Mouse (Mus musculus) hindbrain, embryonic 13.5 days (tissue): Measurements from ENCODE around the gene Cfap44. TPM values are rescaled to one million over a fixed set of nuclear protein-coding genes. Genes with fewer than 3 reads are reported as not detected.
"Not testable (repeated sequence)": the region's sequence is repeated elsewhere in the genome, so short reads cannot be mapped to it uniquely, and the experiment has no call there.

ENCODE experiments used
- ATAC-seq: fragments of 200-750 bp; cut with Nextera tagmentation; 2 replicates; pipeline ENCODE4 v1.8.0; 2017; ENCODE audit warnings: moderate TSS enrichment; ENCODE audit not compliant: low FRiP score
- H3K27ac ChIP-seq: fragments of 300-500 bp; sonication (generic); 2 replicates; pipeline ENCODE4 v1.5.1; 2015; ENCODE audit warnings: inconsistent platforms, mild to moderate bottlenecking, moderate library complexity
- H3K27me3 ChIP-seq: fragments of 300-500 bp; sonication (generic); 2 replicates; pipeline ENCODE4 v1.6.1; 2015; ENCODE audit warnings: mild to moderate bottlenecking, inconsistent platforms
- H3K36me3 ChIP-seq: fragments of 300-500 bp; sonication (generic); 2 replicates; pipeline ENCODE4 v1.6.1; 2015; ENCODE audit warnings: mild to moderate bottlenecking, inconsistent platforms
- H3K4me1 ChIP-seq: fragments of 300-500 bp; sonication (generic); replicated peaks from 2 replicates; pipeline ENCODE4 v1.6.1; 2015; ENCODE audit warnings: inconsistent platforms
- H3K4me2 ChIP-seq: fragments of 300-500 bp; sonication (generic); 2 replicates; pipeline ENCODE4 v1.6.1; 2015; ENCODE audit warnings: inconsistent platforms, mild to moderate bottlenecking, moderate library complexity
- H3K4me3 ChIP-seq: fragments of 300-500 bp; sonication (generic); 2 replicates; pipeline ENCODE4 v1.5.1; 2015; ENCODE audit warnings: mild to moderate bottlenecking, inconsistent platforms
- H3K9ac ChIP-seq: fragments of 300-500 bp; sonication (generic); 2 replicates; pipeline ENCODE4 v1.6.1; 2015; ENCODE audit warnings: mild to moderate bottlenecking, inconsistent platforms
- H3K9me3 ChIP-seq: fragments of 300-500 bp; sonication (generic); 2 replicates; pipeline ENCODE4 v1.6.1; 2016; ENCODE audit warnings: inconsistent platforms
- WGBS: fragments of 180-500 bp; shearing (Covaris S2); methylation state at CpG from one replicate; pipeline ENCODE4 v1.1.7; 2015; 5-methylcytosine and 5-hydroxymethylcytosine counted together
- polyA plus RNA-seq: library from polyadenylated mRNA; unstranded; fragments of >200 nt; fragmentation: Nextera tagmentation; extraction: Ambion mirVana; gene quantifications from 2 replicates; pipeline ENCODE4 v1.2.1, GENCODE M21; 2015

The Cfap44 gene
- polyA plus RNA-seq, 1 experiment from 2014 or later = 8.5 TPM

DNA sequence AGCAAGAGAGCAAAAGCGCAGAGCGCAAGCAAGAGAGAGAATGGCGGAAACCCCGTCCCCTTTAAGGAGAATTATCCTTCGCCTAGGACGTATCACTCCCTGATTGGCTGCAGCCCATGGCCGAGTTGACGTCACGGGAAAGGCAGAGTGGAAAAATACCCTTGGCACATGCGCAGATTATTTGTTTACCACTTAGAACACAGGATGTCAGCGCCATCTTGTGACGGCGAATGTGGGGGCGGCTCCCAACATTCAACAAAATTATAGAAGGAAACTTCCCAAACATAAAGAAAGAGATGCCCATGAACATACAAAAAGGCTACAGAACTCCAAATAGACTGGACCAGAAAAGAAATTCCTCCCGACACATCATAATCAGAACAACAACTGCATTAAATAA is 47.3 kb downstream of the Cfap44 start:
- not testable (repeated sequence) for H3K4me2 ChIP-seq, H3K36me3 ChIP-seq, H3K9me3 ChIP-seq, H3K9ac ChIP-seq, H3K4me3 ChIP-seq, ATAC-seq, H3K27ac ChIP-seq, H3K4me1 ChIP-seq, H3K27me3 ChIP-seq
- 93% methylated on average over 15 of the region's 15 CpGs for WGBS

GRCm38 (mm10) chr16:44457858-44458257 is 63.3 kb downstream of the Cfap44 start:
- Histone ChIP-seq H3K4me1 (no peaks in the 10 kb centered on the region), H3K27me3 (no peaks in the 10 kb centered on the region), H3K27ac (no peak overlapping the region), H3K4me2 (no peak overlapping the region), H3K9me3 (no peaks in the 10 kb centered on the region), H3K36me3 (no peaks in the 10 kb centered on the region), H3K9ac (no peak overlapping the region), H3K4me3 (no peak overlapping the region)
- 90% methylated on average over 2 of the region's 2 CpGs for WGBS
- ATAC-seq = no peak

DNA sequence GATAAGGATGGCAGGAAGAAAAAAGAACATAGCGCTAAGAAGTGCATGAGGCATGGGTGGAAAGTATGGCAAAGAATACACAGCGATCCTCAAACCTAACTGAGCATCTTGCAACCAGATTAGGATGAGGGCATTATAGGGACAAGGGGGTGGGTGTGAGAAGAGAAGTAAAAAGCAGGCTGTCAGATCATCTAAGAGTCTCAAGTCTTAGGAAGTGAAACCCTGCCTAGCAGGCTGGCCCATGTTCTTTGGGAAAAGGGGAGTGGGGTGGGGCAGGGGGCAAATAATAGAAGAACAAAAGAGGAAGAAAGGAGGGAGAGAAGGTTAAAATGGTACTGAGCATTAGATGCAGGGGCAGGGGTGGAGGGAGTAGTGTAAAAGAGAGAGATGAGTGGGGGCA is 64.2 kb downstream of the Cfap44 start:
- H3K4me2 ChIP-seq = no peak overlapping the region

GRCm38 (mm10) chr16:44460922-44461321 is 66.3 kb downstream of the Cfap44 start:
- ATAC-seq = no peak

More for the DNA sequence above, 64.2 kb downstream of the Cfap44 start:
- H3K36me3 ChIP-seq = no peaks in the 10 kb centered on the region
- WGBS = 89% methylated on average over 2 of the region's 2 CpGs
- H3K4me3 ChIP-seq = no peak overlapping the region
- H3K27me3 ChIP-seq = no peaks in the 10 kb centered on the region
- no peak overlapping the region for H3K9ac ChIP-seq
- no peak overlapping the region for H3K27ac ChIP-seq
- H3K9me3 ChIP-seq = no peaks in the 10 kb centered on the region
- H3K4me1 ChIP-seq = no peaks in the 10 kb centered on the region
- ATAC-seq = no peak

GRCm38 (mm10) chr16:44475281-44475680 is 80.7 kb downstream of the Cfap44 start:
- H3K4me1 ChIP-seq = no peaks in the 10 kb centered on the region
- H3K9me3 ChIP-seq = no peaks in the 10 kb centered on the region
- H3K27ac ChIP-seq = no peak overlapping the region
- H3K27me3 ChIP-seq = no peaks in the 10 kb centered on the region
- 91% methylated on average over 14 of the region's 14 CpGs for WGBS
- H3K4me3 ChIP-seq = no peak overlapping the region
- no peaks in the 10 kb centered on the region for H3K36me3 ChIP-seq
- ATAC-seq = no peak
- H3K9ac ChIP-seq = no peak overlapping the region
- no peak overlapping the region for H3K4me2 ChIP-seq

More at GRCm38 (mm10) chr16:44460922-44461321, 66.3 kb downstream of the Cfap44 start:
- Histone ChIP-seq H3K27ac (no peak overlapping the region), H3K4me2 (no peak overlapping the region), H3K9me3 (no peaks in the 10 kb centered on the region), H3K9ac (no peak overlapping the region), H3K27me3 (no peaks in the 10 kb centered on the region), H3K4me1 (no peaks in the 10 kb centered on the region), H3K36me3 (no peaks in the 10 kb centered on the region), H3K4me3 (no peak overlapping the region)
- WGBS = 81% methylated on average over 5 of the region's 5 CpGs

DNA sequence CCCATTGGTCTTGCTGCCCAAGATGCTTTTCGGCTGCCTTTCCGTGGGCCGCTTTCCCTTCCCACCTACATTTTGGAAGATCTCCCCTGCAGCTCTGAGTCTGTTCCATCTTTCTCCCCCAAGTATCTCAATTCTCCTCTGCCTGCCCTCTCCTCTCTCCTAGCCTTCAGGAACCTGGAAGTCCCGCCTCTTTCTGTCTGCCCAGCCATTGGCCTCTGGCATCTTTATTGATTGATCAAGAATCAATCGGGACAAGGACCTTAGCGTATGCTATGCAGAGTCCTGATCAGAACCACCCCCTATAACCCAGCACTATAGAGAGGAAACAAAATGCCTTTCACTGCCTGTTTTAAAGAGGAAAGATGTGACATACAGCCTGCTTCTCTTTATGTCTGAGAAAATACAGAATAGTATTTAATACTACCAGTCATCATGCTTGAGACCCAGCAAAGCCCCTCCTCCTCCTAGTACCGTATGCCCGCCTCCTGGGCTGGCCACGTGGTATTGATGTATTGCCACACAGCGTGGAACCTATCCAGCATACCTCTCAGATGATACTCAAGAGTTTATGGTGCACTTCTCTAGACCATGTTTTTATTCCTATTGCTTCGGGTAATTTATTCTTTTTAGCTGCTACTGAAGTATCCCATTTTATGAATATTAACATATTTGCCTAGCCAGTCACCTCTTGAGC is 81.2 kb downstream of the Cfap44 start:
- 89% methylated on average over 11 of the region's 11 CpGs for WGBS
- no peak for ATAC-seq

DNA sequence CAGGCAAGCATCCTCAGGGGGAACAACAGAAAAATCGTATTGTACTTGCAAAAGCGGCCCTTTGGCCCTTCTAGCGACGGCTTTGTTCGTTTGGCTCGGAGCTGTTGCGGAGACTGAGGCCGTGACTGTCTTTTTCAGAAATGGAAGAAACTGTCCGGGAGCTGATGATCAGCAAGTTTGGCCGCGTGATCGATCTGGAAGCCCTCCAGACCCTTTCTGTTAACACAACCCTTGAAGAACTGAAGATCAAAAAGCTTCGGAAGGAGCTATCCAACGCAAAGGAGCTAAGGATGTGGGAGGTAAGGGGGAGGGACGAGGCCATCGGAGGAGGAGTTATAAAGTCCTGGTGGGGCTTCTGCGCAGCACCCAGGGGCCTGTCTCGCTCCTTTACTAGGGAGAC is 84.2 kb downstream of the Cfap44 start:
- no peak overlapping the region for H3K27ac ChIP-seq
- peak overlapping the region; percentile 13; the same call in 1 of the 2 replicates for H3K4me2 ChIP-seq
- 48% methylated on average over 18 of the region's 18 CpGs for WGBS
- no peaks in the 10 kb centered on the region for H3K36me3 ChIP-seq
- no peak for ATAC-seq
- H3K27me3 ChIP-seq = no peaks in the 10 kb centered on the region
- peaks cover 11% of the 10 kb centered on the region for H3K4me1 ChIP-seq
- no peaks in the 10 kb centered on the region for H3K9me3 ChIP-seq
- no peak overlapping the region for H3K9ac ChIP-seq
- no peak overlapping the region for H3K4me3 ChIP-seq

More for the DNA sequence above, 81.2 kb downstream of the Cfap44 start:
- Histone ChIP-seq H3K9me3 (no peaks in the 10 kb centered on the region), H3K27me3 (no peaks in the 10 kb centered on the region), H3K4me1 (no peaks in the 10 kb centered on the region), H3K4me3 (no peak overlapping the region), H3K4me2 (no peak overlapping the region), H3K27ac (no peak overlapping the region), H3K36me3 (no peaks in the 10 kb centered on the region), H3K9ac (no peak overlapping the region)

GRCm38 (mm10) chr16:44479852-44480251 is 85.3 kb downstream of the Cfap44 start:
- Histone ChIP-seq H3K9ac (no peak overlapping the region), H3K27ac (no peak overlapping the region), H3K9me3 (no peaks in the 10 kb centered on the region), H3K4me2 (no peak overlapping the region), H3K4me3 (no peak overlapping the region), H3K27me3 (no peaks in the 10 kb centered on the region), H3K36me3 (no peaks in the 10 kb centered on the region), H3K4me1 (peaks cover 11% of the 10 kb centered on the region)
- whole genome bisulfite sequencing = 91% methylated on average over 14 of the region's 14 CpGs
- no peak for ATAC-seq

GRCm38 (mm10) chr16:44480616-44481015 is 86.0 kb downstream of the Cfap44 start:
- H3K4me1 ChIP-seq = peaks cover 11% of the 10 kb centered on the region
- H3K4me2 ChIP-seq = no peak overlapping the region
- no peaks in the 10 kb centered on the region for H3K27me3 ChIP-seq
- H3K9me3 ChIP-seq = no peaks in the 10 kb centered on the region
- no peak overlapping the region for H3K9ac ChIP-seq
- WGBS = 65% methylated on average over 7 of the region's 7 CpGs
- no peak overlapping the region for H3K4me3 ChIP-seq
- H3K36me3 ChIP-seq = no peaks in the 10 kb centered on the region
- no peak for ATAC-seq
- no peak overlapping the region for H3K27ac ChIP-seq

DNA sequence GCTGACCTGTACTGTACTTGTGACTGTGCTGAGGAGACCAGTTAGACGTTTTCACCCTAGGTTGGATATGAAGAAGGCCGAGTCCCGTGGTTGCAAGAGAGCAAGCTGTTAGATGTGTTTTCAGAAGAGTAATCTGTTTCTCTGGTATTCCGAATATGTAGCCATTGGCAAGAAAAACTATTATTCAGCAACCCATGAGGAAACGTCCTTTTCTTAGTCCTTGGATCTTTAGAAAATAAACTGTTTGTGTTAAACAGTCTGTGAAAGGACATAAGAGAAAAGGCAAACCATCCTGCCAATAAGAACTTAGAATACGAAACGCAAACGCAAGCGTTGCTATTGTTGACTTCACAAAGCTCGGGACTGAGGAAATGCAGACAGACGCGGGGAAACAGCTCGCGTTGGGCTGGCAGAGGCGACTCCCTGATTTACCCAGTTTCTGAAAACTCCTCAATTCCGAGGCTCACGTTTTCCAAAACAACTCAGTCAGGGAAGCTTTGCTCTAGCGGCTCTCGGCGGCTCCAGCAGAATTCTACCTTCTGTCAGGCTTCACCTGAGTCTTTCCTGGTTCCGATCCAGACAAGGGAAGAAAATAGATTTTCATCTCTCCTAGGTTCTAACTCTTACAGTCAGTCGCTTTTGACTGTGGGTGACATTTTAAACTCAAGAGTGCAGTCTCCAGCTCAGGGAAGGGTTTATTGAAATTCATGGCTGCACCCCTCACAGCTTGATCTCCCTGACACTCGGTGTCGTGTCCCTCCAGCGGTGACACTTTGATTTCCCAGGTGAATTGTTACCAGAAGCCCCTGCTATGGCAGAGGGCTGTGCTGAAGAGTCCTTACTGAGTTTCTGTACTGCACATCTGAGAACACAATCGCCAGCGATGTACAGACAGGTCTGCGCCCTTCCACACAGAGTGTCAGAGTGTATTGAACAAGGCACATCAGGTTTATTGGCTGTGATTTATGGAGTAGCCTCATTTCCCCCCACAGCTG is 87.3 kb downstream of the Cfap44 start:
- WGBS = 40% methylated on average over 28 of the region's 28 CpGs
- Histone ChIP-seq H3K4me2 (no peak overlapping the region), H3K4me3 (no peak overlapping the region), H3K9me3 (no peaks in the 10 kb centered on the region), H3K4me1 (peaks cover 21% of the 10 kb centered on the region), H3K27me3 (no peaks in the 10 kb centered on the region), H3K27ac (peak overlapping the region; percentile 31; the same call in 1 of the 2 replicates), H3K36me3 (0 out of 2 replicates have a peak, but pooled peaks cover 3% of the 10 kb centered on the region), H3K9ac (peak overlapping the region; percentile 49; the same call in 1 of the 2 replicates)
- ATAC-seq = no peak

DNA sequence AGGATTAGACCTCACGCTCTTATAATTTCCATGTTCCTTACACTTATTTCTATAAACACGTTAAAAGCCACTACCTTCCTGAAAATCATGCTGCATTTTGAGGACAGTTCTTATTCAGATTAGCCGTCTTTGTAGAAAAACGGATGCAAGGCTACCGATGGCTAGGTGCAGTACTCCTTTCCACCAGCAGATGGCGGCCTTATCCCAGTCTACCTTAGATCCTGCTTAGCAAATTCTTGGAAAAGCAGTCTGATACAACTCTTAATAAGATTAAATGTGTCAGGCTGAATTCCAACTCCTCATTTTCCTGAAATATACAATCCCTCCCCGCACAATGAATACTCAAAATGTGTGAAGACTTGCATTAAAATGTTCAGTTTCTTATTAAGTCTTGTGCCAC is 89.5 kb downstream of the Cfap44 start:
- Histone ChIP-seq H3K27ac (no peak overlapping the region), H3K9me3 (no peaks in the 10 kb centered on the region), H3K9ac (no peak overlapping the region), H3K4me3 (no peak overlapping the region), H3K4me1 (peaks cover 27% of the 10 kb centered on the region), H3K27me3 (no peaks in the 10 kb centered on the region), H3K36me3 (peaks cover 6% of the 10 kb centered on the region; the same call in 1 of the 2 replicates), H3K4me2 (no peak overlapping the region)
- no peak for ATAC-seq
- WGBS = 10% methylated on average over 7 of the region's 7 CpGs

DNA sequence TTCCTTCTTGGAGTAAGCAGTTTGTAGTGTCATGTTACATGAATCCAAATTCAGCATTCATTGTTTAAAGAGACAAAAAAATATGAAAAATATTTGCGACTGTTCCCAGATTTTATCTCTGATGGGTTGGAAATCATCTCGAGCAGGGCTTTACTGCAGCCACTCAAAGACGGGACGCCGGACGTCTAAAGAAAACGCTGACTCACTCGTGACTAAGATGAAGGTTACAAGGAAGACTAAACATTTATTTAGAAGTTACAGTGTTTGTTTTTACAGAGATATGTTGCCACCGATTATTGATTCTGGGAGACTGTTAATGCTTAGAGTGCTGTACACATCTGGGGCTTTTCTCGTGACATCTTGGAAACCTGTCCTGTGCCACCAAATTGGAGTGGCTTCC is 90.2 kb downstream of the Cfap44 start:
- WGBS = 84% methylated on average over 10 of the region's 10 CpGs
- H3K4me1 ChIP-seq = peaks cover 27% of the 10 kb centered on the region
- H3K4me2 ChIP-seq = no peak overlapping the region
- H3K27ac ChIP-seq = no peak overlapping the region
- no peak overlapping the region for H3K4me3 ChIP-seq
- H3K36me3 ChIP-seq = peaks cover 6% of the 10 kb centered on the region; the same call in 1 of the 2 replicates
- H3K9ac ChIP-seq = no peak overlapping the region
- ATAC-seq = no peak
- no peaks in the 10 kb centered on the region for H3K9me3 ChIP-seq
- H3K27me3 ChIP-seq = no peaks in the 10 kb centered on the region
